Mouse (Mus musculus) intestine, embryonic 15.5 days (tissue): ENCODE data around the gene Acer1. TPM values are rescaled to one million over a fixed set of nuclear protein-coding genes. Genes with fewer than 3 reads are reported as not detected.

Experiments used
- ATAC-seq: fragments of 200-750 bp; cut with Nextera tagmentation; 2 replicates; pipeline ENCODE4 v1.8.0; 2017; ENCODE audit warnings: moderate TSS enrichment, moderate library complexity
- H3K27ac ChIP-seq: fragments of 300-500 bp; sonication (generic); 2 replicates; pipeline ENCODE4 v1.5.1; 2015; ENCODE audit warnings: mild to moderate bottlenecking, inconsistent platforms
- H3K27me3 ChIP-seq: fragments of 300-500 bp; sonication (generic); replicated peaks from 2 replicates; pipeline ENCODE4 v1.6.1; 2015; ENCODE audit warnings: inconsistent platforms
- H3K36me3 ChIP-seq: fragments of 300-500 bp; sonication (generic); 2 replicates; pipeline ENCODE4 v1.6.1; 2015; ENCODE audit warnings: inconsistent platforms
- H3K4me1 ChIP-seq: fragments of 300-500 bp; sonication (generic); replicated peaks from 2 replicates; pipeline ENCODE4 v1.6.1; 2015; ENCODE audit warnings: inconsistent platforms
- H3K4me2 ChIP-seq: fragments of 300-500 bp; sonication (generic); replicated peaks from 2 replicates; pipeline ENCODE4 v1.6.1; 2015; ENCODE audit warnings: mild to moderate bottlenecking, inconsistent platforms
- H3K4me3 ChIP-seq: fragments of 300-500 bp; sonication (generic); replicated peaks from 2 replicates; pipeline ENCODE4 v1.5.1; 2015; ENCODE audit warnings: inconsistent platforms
- H3K9ac ChIP-seq: fragments of 300-500 bp; sonication (generic); 2 replicates; pipeline ENCODE4 v1.6.1; 2015; ENCODE audit warnings: inconsistent platforms
- H3K9me3 ChIP-seq: fragments of 300-500 bp; sonication (generic); 2 replicates; pipeline ENCODE4 v1.6.1; 2016; ENCODE audit warnings: inconsistent platforms
- WGBS: fragments of 180-500 bp; shearing (Covaris S2); methylation state at CpG from one replicate; pipeline ENCODE4 v1.1.7; 2015; 5-methylcytosine and 5-hydroxymethylcytosine counted together
- polyA plus RNA-seq: library from polyadenylated mRNA; unstranded; fragments of >200 nt; fragmentation: Nextera tagmentation; extraction: Ambion mirVana; gene quantifications from 2 replicates; pipeline ENCODE4 v1.2.1, GENCODE M21; 2015

Acer1 gene
- polyA plus RNA-seq, 1 experiment from 2014 or later = 0.46 TPM

DNA sequence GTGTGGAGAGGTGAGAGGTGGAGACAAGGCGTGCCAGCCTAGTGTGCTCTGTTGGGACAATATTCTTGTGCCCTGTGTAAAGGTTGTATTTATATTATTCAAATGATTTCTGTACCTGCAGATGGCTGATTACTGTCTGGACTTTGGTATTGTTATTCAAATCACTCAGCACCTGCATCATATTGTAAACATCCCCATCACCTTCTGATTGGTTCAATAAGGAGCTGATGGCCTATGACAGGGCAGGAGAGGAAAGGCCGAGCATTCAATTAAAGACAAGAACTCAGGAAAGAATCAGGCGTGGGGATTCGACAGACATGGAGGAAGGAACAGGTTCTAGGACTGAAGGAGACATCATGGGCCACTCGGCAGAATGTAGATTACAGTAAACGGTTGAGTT, 18.3 kb downstream of the Acer1 start:
- Histone ChIP-seq H3K4me1 (no peaks in the 10 kb centered on the region), H3K36me3 (no peaks in the 10 kb centered on the region), H3K9me3 (no peaks in the 10 kb centered on the region), H3K27me3 (no peaks in the 10 kb centered on the region), H3K9ac (no peak overlapping the region), H3K27ac (no peak overlapping the region), H3K4me3 (no peak overlapping the region), H3K4me2 (no peak overlapping the region)
- WGBS = 76% methylated on average over 6 of the region's 6 CpGs
- peak; percentile 41; the same call in 1 of the 2 replicates for ATAC-seq

DNA sequence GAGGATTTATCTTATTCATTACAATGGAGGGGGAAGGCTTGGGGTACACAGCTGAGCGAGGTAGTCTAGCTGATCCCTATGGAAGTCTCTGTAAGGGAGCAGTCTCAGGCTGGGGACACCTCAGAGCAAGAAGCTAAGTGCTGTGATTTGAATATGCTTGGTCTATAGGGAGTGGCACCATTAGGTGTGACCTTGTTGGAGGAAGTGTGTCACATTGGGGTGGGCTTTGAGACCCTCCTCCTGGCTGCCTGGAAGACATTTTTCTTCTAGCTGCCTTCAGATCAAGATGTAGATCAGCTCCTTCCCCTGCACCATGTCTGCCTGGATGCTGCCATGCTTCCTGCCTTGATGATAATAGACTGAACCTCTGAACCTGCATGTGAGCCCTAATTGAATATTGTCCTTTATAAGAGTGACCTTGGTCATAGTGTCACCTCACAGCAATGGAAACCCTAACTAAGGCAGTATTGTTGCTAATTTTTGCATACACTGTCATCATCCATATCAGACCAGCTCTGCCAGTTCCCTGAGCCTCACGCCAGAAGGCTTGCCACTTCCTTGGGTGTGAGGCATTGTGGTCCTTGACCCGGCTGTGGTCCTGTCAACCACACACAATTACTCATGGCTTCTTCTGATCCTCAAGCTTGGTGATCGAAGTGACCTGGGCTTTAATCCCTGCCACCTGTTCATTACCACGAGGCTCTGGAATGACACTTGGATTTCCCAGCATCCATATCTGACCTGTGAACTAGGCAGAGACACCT, 19.1 kb downstream of the Acer1 start:
- Histone ChIP-seq H3K4me1 (peaks cover 4% of the 10 kb centered on the region; the same call in 1 of the 2 replicates), H3K9ac (no peak overlapping the region), H3K36me3 (no peaks in the 10 kb centered on the region), H3K27ac (no peak overlapping the region), H3K4me3 (no peak overlapping the region), H3K4me2 (no peak overlapping the region), H3K9me3 (no peaks in the 10 kb centered on the region), H3K27me3 (no peaks in the 10 kb centered on the region)
- ATAC-seq = no peak
- WGBS = 77% methylated on average over 5 of the region's 5 CpGs

DNA sequence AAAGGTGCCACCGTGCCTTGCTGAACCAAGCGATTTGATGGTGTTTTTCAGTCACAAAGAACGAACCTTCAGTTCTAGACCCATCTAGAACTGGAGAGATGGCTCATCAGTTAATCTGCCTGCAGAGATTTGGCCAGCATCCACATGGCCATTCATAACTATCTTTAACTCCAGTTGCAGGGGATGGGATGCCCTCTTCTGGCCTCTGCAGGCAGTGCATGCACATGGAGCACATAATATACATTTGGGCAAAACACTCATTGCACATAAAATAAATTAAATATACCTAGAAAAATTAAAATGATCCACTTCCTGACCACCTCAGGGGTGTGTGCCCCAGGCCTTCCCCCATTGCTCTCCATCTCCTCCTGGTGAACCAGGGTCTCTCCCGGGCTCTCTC, 20.0 kb downstream of the Acer1 start:
- no peaks in the 10 kb centered on the region for H3K36me3 ChIP-seq
- H3K4me3 ChIP-seq = no peak overlapping the region
- ATAC-seq = no peak
- H3K27ac ChIP-seq = no peak overlapping the region
- no peaks in the 10 kb centered on the region for H3K27me3 ChIP-seq
- no peak overlapping the region for H3K9ac ChIP-seq
- peaks cover 4% of the 10 kb centered on the region; the same call in 1 of the 2 replicates for H3K4me1 ChIP-seq
- no peak overlapping the region for H3K4me2 ChIP-seq
- no peaks in the 10 kb centered on the region for H3K9me3 ChIP-seq
- 91% methylated on average over 4 of the region's 4 CpGs for whole genome bisulfite sequencing

DNA sequence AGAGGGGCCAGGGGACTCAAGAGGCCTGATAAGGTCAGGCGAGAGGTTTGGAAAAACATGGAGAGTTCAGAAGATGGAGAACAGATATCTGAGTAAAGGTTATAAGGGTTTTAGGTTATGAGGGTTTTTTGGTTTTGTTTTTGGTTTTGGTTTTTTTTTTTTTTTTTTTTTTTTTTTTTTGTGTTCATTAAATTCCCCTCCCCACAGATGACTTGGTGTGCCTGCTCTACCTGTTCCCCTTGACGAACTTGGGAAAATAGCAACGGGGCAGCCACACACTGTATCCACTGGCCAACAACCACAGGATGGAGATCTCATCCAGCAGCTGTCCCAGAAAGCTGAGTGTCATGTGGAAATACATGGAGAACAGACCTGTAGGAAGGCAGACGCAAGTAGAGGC, 23.3 kb downstream of the Acer1 start:
- ATAC-seq = no peak
- Histone ChIP-seq H3K9ac (no peak overlapping the region), H3K27ac (no peak overlapping the region), H3K4me3 (no peak overlapping the region), H3K27me3 (no peaks in the 10 kb centered on the region), H3K9me3 (no peaks in the 10 kb centered on the region), H3K4me1 (peaks cover 4% of the 10 kb centered on the region; the same call in 1 of the 2 replicates), H3K36me3 (no peaks in the 10 kb centered on the region), H3K4me2 (no peak overlapping the region)
- WGBS = 82% methylated on average over 4 of the region's 4 CpGs

DNA sequence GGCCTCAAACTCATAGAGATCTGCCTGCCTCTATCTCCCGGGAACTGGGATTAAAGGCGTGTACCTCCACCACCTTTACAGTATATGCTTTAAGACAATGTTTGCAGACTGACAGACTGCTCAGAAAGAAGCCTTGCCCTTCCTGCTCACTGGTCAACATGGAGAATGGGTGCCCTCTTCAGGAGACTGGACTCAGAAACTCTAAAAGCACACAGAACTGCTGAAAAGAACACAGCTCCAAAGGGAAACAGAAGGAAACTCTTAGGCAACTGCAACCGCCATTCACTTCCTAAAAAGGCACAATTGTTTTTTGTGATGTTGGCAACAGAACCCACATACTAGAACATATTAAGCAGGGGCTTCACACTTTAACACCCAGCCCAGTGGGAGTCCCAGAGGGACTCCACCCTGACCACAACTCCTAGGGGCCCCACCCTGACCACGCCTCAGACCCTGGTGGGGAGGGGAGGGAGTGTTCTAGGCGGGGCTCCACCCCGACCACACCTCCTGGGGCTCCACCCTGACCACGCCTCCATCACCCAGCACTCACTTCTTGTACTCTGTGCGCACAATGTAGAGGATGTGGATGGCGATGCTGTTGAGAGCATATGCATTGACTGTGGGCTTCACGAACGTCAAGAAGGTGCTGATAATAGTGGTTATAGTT, 24.0 kb downstream of the Acer1 start:
- no peaks in the 10 kb centered on the region for H3K36me3 ChIP-seq
- H3K4me2 ChIP-seq = no peak overlapping the region; the same call in 1 of the 2 replicates
- H3K4me1 ChIP-seq = peaks cover 4% of the 10 kb centered on the region; the same call in 1 of the 2 replicates

DNA sequence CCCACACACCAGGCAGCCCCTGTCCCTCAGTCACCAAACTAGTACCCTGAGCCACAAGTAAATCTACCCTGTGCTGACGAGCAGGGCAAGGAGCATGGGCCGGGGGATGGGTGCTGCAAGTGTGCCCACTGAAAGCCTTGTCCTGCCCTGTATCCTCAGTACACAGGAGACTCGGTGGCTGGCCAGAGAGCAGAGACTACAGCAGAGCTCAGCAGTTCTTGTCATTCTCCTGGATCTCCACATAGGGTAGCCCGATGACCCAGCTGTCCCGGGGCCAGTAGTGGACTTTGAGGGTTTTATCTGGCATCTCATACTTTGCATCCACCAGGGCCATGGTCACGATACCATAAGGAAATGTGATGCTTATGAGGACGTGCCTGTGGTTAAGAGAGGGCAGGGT, 27.1 kb downstream of the Acer1 start:
- no peak for ATAC-seq
- peaks cover 4% of the 10 kb centered on the region; the same call in 1 of the 2 replicates for H3K4me1 ChIP-seq
- no peaks in the 10 kb centered on the region for H3K27me3 ChIP-seq
- H3K9me3 ChIP-seq = no peaks in the 10 kb centered on the region
- H3K4me3 ChIP-seq = no peak overlapping the region
- H3K27ac ChIP-seq = no peak overlapping the region
- 84% methylated on average over 7 of the region's 7 CpGs for WGBS
- no peak overlapping the region for H3K4me2 ChIP-seq
- no peaks in the 10 kb centered on the region for H3K36me3 ChIP-seq
- no peak overlapping the region for H3K9ac ChIP-seq

More for the DNA sequence above, 24.0 kb downstream of the Acer1 start:
- 26% methylated on average over 11 of the region's 11 CpGs for WGBS
- no peak overlapping the region for H3K9ac ChIP-seq
- peak; percentile 90 for ATAC-seq
- no peak overlapping the region for H3K27ac ChIP-seq
- H3K4me3 ChIP-seq = no peak overlapping the region
- no peaks in the 10 kb centered on the region for H3K9me3 ChIP-seq
- no peaks in the 10 kb centered on the region for H3K27me3 ChIP-seq

DNA sequence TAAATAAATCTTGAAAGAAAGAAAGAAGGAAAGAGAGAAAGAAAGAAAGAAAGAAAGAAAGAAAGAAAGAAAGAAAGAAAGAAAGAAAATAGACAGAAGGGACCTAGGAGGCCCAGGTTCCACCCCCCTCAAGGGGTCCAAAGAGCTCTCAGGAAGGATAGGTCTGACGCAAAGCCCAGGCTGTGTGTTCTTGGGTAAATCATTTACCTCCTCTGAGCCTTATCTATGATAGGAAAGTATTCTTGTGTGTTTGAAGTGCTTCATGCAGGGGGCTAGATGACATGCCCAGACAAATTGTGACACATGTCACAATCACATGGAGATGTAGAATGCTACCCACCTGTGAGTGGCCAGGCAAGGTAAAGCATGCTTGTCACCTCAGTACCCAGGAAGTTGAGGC, 29.3 kb downstream of the Acer1 start:
- Histone ChIP-seq H3K4me1 (no peaks in the 10 kb centered on the region), H3K36me3 (no peaks in the 10 kb centered on the region), H3K27me3 (no peaks in the 10 kb centered on the region), H3K9ac (no peak overlapping the region), H3K4me3 (no peak overlapping the region), H3K27ac (no peak overlapping the region), H3K4me2 (no peak overlapping the region), H3K9me3 (no peaks in the 10 kb centered on the region)
- peak; percentile 90 for ATAC-seq
- WGBS = 60% methylated on average over 1 of the region's 1 CpGs

DNA sequence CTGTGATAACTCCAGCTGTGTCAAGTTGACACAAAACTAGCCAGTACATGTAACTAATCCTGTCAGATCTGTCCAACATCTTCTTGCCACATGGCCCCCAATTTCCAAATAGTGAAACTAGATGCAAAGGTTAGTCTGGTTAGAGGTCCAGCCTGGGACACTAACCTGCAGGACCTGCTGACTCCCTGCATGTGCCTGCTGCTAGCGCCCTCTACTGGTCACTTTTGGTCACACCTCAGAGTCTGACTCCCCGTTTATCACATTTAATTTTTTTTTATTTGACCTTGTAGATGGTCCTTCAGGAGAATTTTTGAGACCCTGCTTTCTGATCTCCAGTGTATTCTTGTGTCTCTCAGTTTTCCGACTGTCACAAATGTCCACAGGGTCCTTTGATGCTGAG, 31.0 kb downstream of the Acer1 start:
- WGBS = 14% methylated on average over 3 of the region's 3 CpGs
- Histone ChIP-seq H3K4me3 (no peak overlapping the region), H3K9me3 (no peaks in the 10 kb centered on the region), H3K27ac (no peak overlapping the region), H3K27me3 (no peaks in the 10 kb centered on the region), H3K4me2 (no peak overlapping the region), H3K36me3 (no peaks in the 10 kb centered on the region), H3K9ac (no peak overlapping the region), H3K4me1 (no peaks in the 10 kb centered on the region)
- ATAC-seq = no peak

DNA sequence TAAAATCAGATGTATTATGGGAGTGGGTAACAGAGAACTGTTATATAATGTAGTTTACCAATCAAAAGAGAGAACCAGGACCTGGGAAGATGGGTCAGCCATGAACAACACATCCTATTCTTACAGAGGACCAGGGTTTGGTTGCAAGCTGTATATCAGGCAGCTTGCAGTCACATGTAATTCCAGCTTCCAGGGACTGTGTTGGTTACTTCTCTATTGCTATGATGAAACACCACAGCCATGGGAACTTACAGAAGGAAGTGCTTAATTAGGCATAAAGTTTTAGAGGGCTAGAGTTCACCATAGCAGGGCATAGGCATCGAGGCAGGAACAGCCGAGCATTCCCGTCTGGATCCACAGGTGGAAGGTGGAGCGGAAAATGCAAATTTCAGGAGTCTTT, 43.2 kb downstream of the Acer1 start:
- no peaks in the 10 kb centered on the region for H3K27me3 ChIP-seq
- H3K36me3 ChIP-seq = no peaks in the 10 kb centered on the region
- H3K4me1 ChIP-seq = peaks cover 13% of the 10 kb centered on the region
- no peak overlapping the region for H3K9ac ChIP-seq
- no peak overlapping the region for H3K4me3 ChIP-seq
- H3K27ac ChIP-seq = no peak overlapping the region
- no peak for ATAC-seq
- 83% methylated on average over 4 of the region's 4 CpGs for WGBS
- no peaks in the 10 kb centered on the region for H3K9me3 ChIP-seq
- no peak overlapping the region for H3K4me2 ChIP-seq

DNA sequence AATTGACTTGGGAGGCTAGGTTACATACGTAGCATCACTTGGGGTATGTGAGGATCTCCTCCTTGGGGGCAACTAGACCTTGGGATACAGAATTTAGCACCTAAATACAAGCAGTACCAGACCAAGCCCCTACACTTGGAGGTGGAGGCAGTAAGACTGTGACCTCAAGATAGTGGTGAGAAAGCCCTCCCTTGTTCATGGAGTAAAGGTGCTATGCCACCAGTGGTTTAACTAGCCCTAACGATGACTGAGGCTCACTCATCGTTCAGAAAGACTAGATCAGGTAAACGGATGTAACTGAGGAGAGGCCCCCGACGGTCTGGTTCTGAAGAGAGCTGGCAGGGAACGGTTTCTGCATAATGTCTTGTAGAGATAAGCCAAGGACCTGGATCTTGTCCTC, 45.2 kb downstream of the Acer1 start:
- Histone ChIP-seq H3K4me3 (no peak overlapping the region), H3K36me3 (no peaks in the 10 kb centered on the region), H3K27me3 (no peaks in the 10 kb centered on the region), H3K9me3 (no peaks in the 10 kb centered on the region), H3K9ac (no peak overlapping the region), H3K4me1 (peaks cover 21% of the 10 kb centered on the region), H3K4me2 (no peak overlapping the region), H3K27ac (no peak overlapping the region)
- no peak for ATAC-seq
- WGBS = 92% methylated on average over 7 of the region's 7 CpGs

DNA sequence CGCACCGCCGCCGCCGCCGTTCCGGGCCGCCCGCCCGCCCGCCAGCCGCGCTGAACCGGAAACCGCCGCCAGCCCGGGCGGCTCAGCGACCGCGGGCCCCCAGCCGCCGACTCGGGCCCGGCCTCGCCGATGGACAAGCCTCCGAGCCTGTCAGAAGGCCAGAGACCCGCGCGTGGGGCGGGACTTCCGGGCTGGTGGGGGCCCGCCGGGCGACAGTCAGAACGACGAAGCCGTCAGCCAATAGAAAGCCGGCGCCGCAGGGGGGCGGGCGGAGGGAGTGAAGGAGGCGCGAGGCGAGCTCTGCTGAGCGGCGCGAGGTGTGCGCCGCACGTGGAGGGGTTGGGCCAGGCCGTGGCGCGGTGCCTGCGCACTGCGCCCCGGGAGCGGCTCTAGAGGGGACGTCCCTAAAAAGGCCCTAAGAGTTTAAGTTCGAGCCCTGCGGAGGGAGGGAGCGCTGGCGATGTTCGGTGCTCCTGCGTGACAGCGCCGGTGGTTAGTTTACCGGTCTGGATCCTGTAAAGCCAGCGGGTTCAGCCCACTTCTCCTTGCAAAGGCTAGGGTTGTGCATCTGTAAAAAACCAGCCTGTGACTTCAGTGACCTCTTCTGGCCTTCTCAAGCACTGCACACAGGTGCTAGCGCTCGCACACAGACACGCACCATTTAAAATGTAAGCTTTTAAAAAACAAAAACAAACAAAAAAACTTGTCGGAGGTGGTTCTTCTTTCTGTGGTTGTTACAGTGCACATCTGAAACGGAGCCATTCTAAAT, 46.4 kb downstream of the Acer1 start, which contains the start of gene Mllt1:
Gene Mllt1 (minus strand): TSS at position 53 of the 769 bp plus-strand sequence.
- Histone ChIP-seq H3K4me1 (peaks cover 21% of the 10 kb centered on the region), H3K4me3 (peak within 1 kb of the TSS; percentile 94), H3K9ac (peak within 1 kb of the TSS; percentile 95), H3K27ac (peak within 1 kb of the TSS; percentile 80), H3K36me3 (no peaks in the 10 kb centered on the region), H3K4me2 (peak within 1 kb of the TSS; percentile 90), H3K27me3 (no peaks in the 10 kb centered on the region), H3K9me3 (no peaks in the 10 kb centered on the region)
- 4% methylated on average over 69 of the region's 76 CpGs for WGBS
- ATAC-seq = peak; percentile 99
